Mouse (Mus musculus) liver, embryonic 13.5 days (tissue): ENCODE results near the gene Fgf7. TPM values are rescaled to one million over a fixed set of nuclear protein-coding genes. Genes with fewer than 3 reads are reported as not detected.

Experiments
- ATAC-seq: fragments of 200-750 bp; cut with Nextera tagmentation; 2 replicates; pipeline ENCODE4 v1.8.0; 2017; ENCODE audit warnings: low read depth, mild to moderate bottlenecking, moderate number of reproducible peaks, moderate library complexity
- DNase-seq: peaks from one replicate; pipeline ENCODE4 v3.0.0; 2022
- H3K27ac ChIP-seq: fragments of 300-500 bp; sonication (generic); 2 replicates; pipeline ENCODE4 v1.5.1; 2015; ENCODE audit warnings: moderate library complexity, mild to moderate bottlenecking, inconsistent platforms
- H3K27me3 ChIP-seq: fragments of 300-500 bp; sonication (generic); 2 replicates; pipeline ENCODE4 v1.6.1; 2015; ENCODE audit warnings: mild to moderate bottlenecking, inconsistent platforms
- H3K36me3 ChIP-seq: fragments of 300-500 bp; sonication (generic); 2 replicates; pipeline ENCODE4 v1.6.1; 2015; ENCODE audit warnings: mild to moderate bottlenecking, inconsistent platforms
- H3K4me1 ChIP-seq: fragments of 300-500 bp; sonication (generic); replicated peaks from 2 replicates; pipeline ENCODE4 v1.6.1; 2015; ENCODE audit warnings: inconsistent platforms
- H3K4me2 ChIP-seq: fragments of 300-500 bp; sonication (generic); 2 replicates; pipeline ENCODE4 v1.6.1; 2015; ENCODE audit warnings: inconsistent platforms, mild to moderate bottlenecking, moderate library complexity
- H3K4me3 ChIP-seq: fragments of 300-500 bp; sonication (generic); replicated peaks from 2 replicates; pipeline ENCODE4 v1.5.1; 2015; ENCODE audit warnings: mild to moderate bottlenecking, inconsistent platforms
- H3K9ac ChIP-seq: fragments of 300-500 bp; sonication (generic); 2 replicates; pipeline ENCODE4 v1.6.1; 2015; ENCODE audit warnings: mild to moderate bottlenecking, inconsistent platforms
- H3K9me3 ChIP-seq: fragments of 300-500 bp; sonication (generic); replicated peaks from 2 replicates; pipeline ENCODE4 v1.6.1; 2016; ENCODE audit warnings: inconsistent platforms
- WGBS: fragments of 180-500 bp; shearing (Covaris S2); methylation state at CpG from one replicate; pipeline ENCODE4 v1.1.7; 2015; ENCODE audit not compliant: insufficient replicate concordance; 5-methylcytosine and 5-hydroxymethylcytosine counted together
- polyA plus RNA-seq: library from polyadenylated mRNA; unstranded; fragments of >200 nt; fragmentation: Nextera tagmentation; extraction: Ambion mirVana; gene quantifications from 2 replicates; pipeline ENCODE4 v1.2.1, GENCODE M21; 2015

Fgf7 gene
- polyA plus RNA-seq, 1 experiment from 2014 or later, result 0.14 TPM

DNA sequence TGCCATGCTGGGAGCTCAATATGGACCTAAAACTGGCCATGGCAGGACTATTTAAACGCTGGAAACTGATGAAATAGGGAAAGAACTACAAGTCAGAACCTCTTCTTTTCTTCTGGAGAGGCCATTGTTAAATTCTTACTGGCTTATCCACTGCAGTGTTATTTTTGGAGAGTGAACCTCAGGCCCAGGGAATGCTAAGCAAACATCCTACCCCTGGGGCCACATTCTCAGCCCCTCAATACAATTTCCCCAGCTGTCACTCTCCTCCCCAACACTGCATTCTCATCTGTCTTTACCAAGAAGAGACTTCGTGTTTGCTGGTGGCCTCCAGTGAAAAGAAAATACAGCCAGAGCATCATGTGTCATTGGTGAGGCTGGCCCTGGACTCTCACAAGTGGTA, 30.4 kb downstream of the Fgf7 start:
- no peaks in the 10 kb centered on the region for H3K27me3 ChIP-seq
- H3K9me3 ChIP-seq, result no peaks in the 10 kb centered on the region
- DNase-seq (no peak), ATAC-seq (no peak)
- H3K9ac ChIP-seq, result no peak overlapping the region
- H3K4me2 ChIP-seq, result no peak overlapping the region
- H3K4me3 ChIP-seq, result no peak overlapping the region
- H3K27ac ChIP-seq, result no peak overlapping the region
- H3K36me3 ChIP-seq, result no peaks in the 10 kb centered on the region
- H3K4me1 ChIP-seq, result no peaks in the 10 kb centered on the region
- 19% methylated on average over 2 of the region's 2 CpGs for WGBS

- Histone ChIP-seq H3K9me3 (no peaks in the 10 kb centered on the region), H3K27ac (no peak overlapping the region), H3K27me3 (no peaks in the 10 kb centered on the region), H3K4me1 (no peaks in the 10 kb centered on the region), H3K36me3 (no peaks in the 10 kb centered on the region), H3K4me2 (no peak overlapping the region), H3K9ac (no peak overlapping the region), H3K4me3 (no peak overlapping the region)
- 62% methylated on average over 3 of the region's 3 CpGs for WGBS
- DNase-seq (no peak), ATAC-seq (no peak)
Measured at GRCm38 (mm10) chr2:126065303-126065856, 30.9 kb downstream of the Fgf7 start.

- Histone ChIP-seq H3K4me3 (no peak overlapping the region), H3K4me1 (no peaks in the 10 kb centered on the region), H3K27me3 (no peaks in the 10 kb centered on the region), H3K9me3 (no peaks in the 10 kb centered on the region), H3K9ac (no peak overlapping the region), H3K4me2 (no peak overlapping the region), H3K36me3 (no peaks in the 10 kb centered on the region), H3K27ac (no peak overlapping the region)
- no peak for ATAC-seq
- DNase-seq, result no peak
- 50% methylated on average over 1 of the region's 1 CpGs for WGBS
Measured at GRCm38 (mm10) chr2:126069740-126070139, 35.3 kb downstream of the Fgf7 start.

GRCm38 (mm10) chr2:126073744-126074143, 39.3 kb downstream of the Fgf7 start:
- Histone ChIP-seq H3K4me2 (no peak overlapping the region), H3K4me1 (no peaks in the 10 kb centered on the region), H3K36me3 (no peaks in the 10 kb centered on the region), H3K9ac (no peak overlapping the region), H3K27ac (no peak overlapping the region), H3K27me3 (no peaks in the 10 kb centered on the region), H3K9me3 (no peaks in the 10 kb centered on the region), H3K4me3 (no peak overlapping the region)
- no peak for DNase-seq
- no peak for ATAC-seq
- WGBS, result 63% methylated on average over 4 of the region's 4 CpGs

DNA sequence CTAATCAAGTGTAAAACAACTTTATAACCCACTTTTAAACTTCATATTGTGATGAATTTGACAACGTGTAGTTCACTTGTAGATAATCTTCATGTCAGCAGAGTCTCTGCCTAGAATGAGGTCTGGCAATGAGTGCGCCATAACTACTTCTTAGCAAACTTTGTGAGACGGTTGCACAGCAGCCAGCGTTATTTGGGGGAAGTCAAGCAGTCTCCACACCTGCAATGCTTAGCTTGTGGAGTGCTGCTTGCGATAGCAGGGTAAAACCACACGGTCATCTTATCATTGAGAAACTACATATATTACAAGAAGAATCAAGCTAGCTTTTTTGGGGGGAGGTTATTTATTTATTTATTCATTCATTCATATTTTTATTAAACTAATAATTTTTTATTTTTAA, 42.0 kb downstream of the Fgf7 start:
- H3K4me1 ChIP-seq, result no peaks in the 10 kb centered on the region
- no peaks in the 10 kb centered on the region for H3K9me3 ChIP-seq
- no peak for ATAC-seq
- no peaks in the 10 kb centered on the region for H3K27me3 ChIP-seq
- H3K9ac ChIP-seq, result no peak overlapping the region
- 77% methylated on average over 6 of the region's 6 CpGs for WGBS
- H3K4me2 ChIP-seq, result no peak overlapping the region
- no peak overlapping the region for H3K4me3 ChIP-seq
- no peaks in the 10 kb centered on the region for H3K36me3 ChIP-seq
- DNase-seq, result no peak
- no peak overlapping the region for H3K27ac ChIP-seq

GRCm38 (mm10) chr2:126079086-126079485, 44.6 kb downstream of the Fgf7 start:
- no peak for DNase-seq

DNA sequence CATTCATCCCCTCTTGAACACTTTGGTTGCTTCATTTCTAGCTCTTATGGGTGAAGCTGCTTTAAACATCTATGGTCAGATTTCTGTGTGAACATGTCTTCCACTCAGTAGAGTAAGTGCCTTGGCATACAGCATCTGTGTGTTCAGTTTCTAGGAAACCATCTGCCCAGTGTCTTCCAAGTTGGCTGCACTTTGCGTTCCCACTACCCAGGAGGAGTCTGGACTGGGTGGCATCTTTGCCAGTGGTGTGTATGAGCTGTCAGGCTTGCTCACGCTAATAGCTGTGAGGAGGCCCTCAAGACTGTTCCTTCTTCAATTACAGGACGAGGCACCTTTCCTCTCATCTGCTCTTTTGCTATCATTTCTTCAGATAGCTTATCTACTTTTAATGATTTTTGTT, 49.9 kb downstream of the Fgf7 start:
- H3K4me2 ChIP-seq, result no peak overlapping the region
- no peaks in the 10 kb centered on the region for H3K27me3 ChIP-seq
- no peaks in the 10 kb centered on the region for H3K36me3 ChIP-seq
- DNase-seq (no peak), ATAC-seq (no peak)
- H3K4me3 ChIP-seq, result no peak overlapping the region
- WGBS, result 62% methylated on average over 3 of the region's 3 CpGs
- H3K27ac ChIP-seq, result no peak overlapping the region
- no peak overlapping the region for H3K9ac ChIP-seq
- no peaks in the 10 kb centered on the region for H3K4me1 ChIP-seq
- H3K9me3 ChIP-seq, result no peaks in the 10 kb centered on the region

More at GRCm38 (mm10) chr2:126079086-126079485, 44.6 kb downstream of the Fgf7 start:
- no peak overlapping the region for H3K27ac ChIP-seq
- WGBS, result 31% methylated on average over 2 of the region's 2 CpGs
- H3K4me3 ChIP-seq, result no peak overlapping the region
- no peak for ATAC-seq
- no peak overlapping the region for H3K9ac ChIP-seq
- no peaks in the 10 kb centered on the region for H3K36me3 ChIP-seq
- no peak overlapping the region for H3K4me2 ChIP-seq
- no peaks in the 10 kb centered on the region for H3K9me3 ChIP-seq
- no peaks in the 10 kb centered on the region for H3K4me1 ChIP-seq
- no peaks in the 10 kb centered on the region for H3K27me3 ChIP-seq

- ATAC-seq, result no peak
- H3K9me3 ChIP-seq, result no peaks in the 10 kb centered on the region
- H3K4me1 ChIP-seq, result no peaks in the 10 kb centered on the region
- H3K27me3 ChIP-seq, result no peaks in the 10 kb centered on the region
- no peak overlapping the region for H3K27ac ChIP-seq
- WGBS, result 61% methylated on average over 8 of the region's 8 CpGs
- no peak overlapping the region for H3K4me3 ChIP-seq
- no peaks in the 10 kb centered on the region for H3K36me3 ChIP-seq
- DNase-seq, result no peak
- H3K9ac ChIP-seq, result no peak overlapping the region
- H3K4me2 ChIP-seq, result no peak overlapping the region
Measured at GRCm38 (mm10) chr2:126086187-126086586, 51.7 kb downstream of the Fgf7 start.

DNA sequence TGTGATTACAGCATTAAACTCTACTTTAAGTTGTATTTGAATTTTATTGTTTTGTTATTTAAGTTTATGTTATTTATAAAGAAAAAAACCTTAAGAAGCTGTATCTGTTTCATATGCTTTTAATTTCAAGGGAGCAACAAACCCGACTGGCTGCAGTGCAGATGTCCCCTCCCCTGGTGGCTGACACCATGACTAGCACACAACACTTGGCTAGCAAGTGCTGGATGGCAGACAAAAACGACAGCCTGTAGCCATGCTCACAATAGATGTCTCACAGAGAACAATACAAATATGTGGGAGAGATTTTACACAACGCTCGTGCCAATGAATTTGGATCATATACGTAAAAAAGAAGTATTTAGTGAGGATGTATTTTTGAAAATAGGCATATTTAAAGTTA, 56.0 kb downstream of the Fgf7 start:
- no peak for ATAC-seq
- Histone ChIP-seq H3K9ac (no peak overlapping the region), H3K36me3 (no peaks in the 10 kb centered on the region), H3K27me3 (no peaks in the 10 kb centered on the region), H3K4me1 (no peaks in the 10 kb centered on the region), H3K27ac (no peak overlapping the region), H3K4me3 (no peak overlapping the region), H3K9me3 (no peaks in the 10 kb centered on the region), H3K4me2 (no peak overlapping the region)
- no peak for DNase-seq
- WGBS, result 53% methylated on average over 5 of the region's 5 CpGs

- H3K4me2 ChIP-seq, result no peak overlapping the region
- H3K27me3 ChIP-seq, result no peaks in the 10 kb centered on the region
- no peaks in the 10 kb centered on the region for H3K36me3 ChIP-seq
- DNase-seq (no peak), ATAC-seq (no peak)
- WGBS, result 71% methylated on average over 4 of the region's 4 CpGs
- no peaks in the 10 kb centered on the region for H3K4me1 ChIP-seq
- no peaks in the 10 kb centered on the region for H3K9me3 ChIP-seq
- H3K4me3 ChIP-seq, result no peak overlapping the region
- no peak overlapping the region for H3K9ac ChIP-seq
- no peak overlapping the region for H3K27ac ChIP-seq
Measured at GRCm38 (mm10) chr2:126094616-126095015, 60.2 kb downstream of the Fgf7 start.
